Mouse (Mus musculus): Measurements from ENCODE around the gene Smtnl2. TPM values are rescaled to one million over a fixed set of nuclear protein-coding genes. Genes with fewer than 3 reads are reported as not detected.
"Not testable (repeated sequence)": the region's sequence is repeated elsewhere in the genome, so short reads cannot be mapped to it uniquely, and the experiment has no call there.

The Smtnl2 gene
- 5.3 and 6.7 TPM in 2 replicates for polyA plus RNA-seq (2012; rRNA removed)

- DNase-seq (ENCODE audit: low spot score), result peak; percentile 71
These were observed at the start of gene Smtnl2 for GRCm38 (mm10) chr11:72411093-72411921. Gene Smtnl2, minus strand, starts transcription at chr11:72411713.

GRCm38 (mm10) chr11:72458502-72458901, 47.0 kb upstream of the Smtnl2 start:
- DNase-seq (ENCODE audit: low spot score), result no peak

- no peak for DNase-seq (ENCODE audit: low spot score)
These were observed 46.5 kb upstream of the Smtnl2 start for GRCm38 (mm10) chr11:72457995-72458496.

- no peak for DNase-seq (ENCODE audit: low spot score)
These were observed 44.2 kb upstream of the Smtnl2 start for GRCm38 (mm10) chr11:72455694-72456093.

GRCm38 (mm10) chr11:72453105-72453953, 41.8 kb upstream of the Smtnl2 start:
- no peak for DNase-seq (ENCODE audit: low spot score)

- DNase-seq (ENCODE audit: low spot score), result no peak
These were observed 40.7 kb upstream of the Smtnl2 start for GRCm38 (mm10) chr11:72452140-72452665.

- DNase-seq (ENCODE audit: low spot score), result no peak
These were observed 36.0 kb upstream of the Smtnl2 start for GRCm38 (mm10) chr11:72447475-72447874.

GRCm38 (mm10) chr11:72446311-72447105, 35.0 kb upstream of the Smtnl2 start:
- no peak for DNase-seq (ENCODE audit: low spot score)

- peak; percentile 92 for DNase-seq (ENCODE audit: low spot score)
These were observed 29.6 kb upstream of the Smtnl2 start, which contains the start of gene Mybbp1a for GRCm38 (mm10) chr11:72440965-72441664. Gene Mybbp1a, plus strand, starts transcription at chr11:72441355.

- not testable (repeated sequence) for DNase-seq (ENCODE audit: low spot score)
These were observed 29.1 kb upstream of the Smtnl2 start for GRCm38 (mm10) chr11:72440597-72440964.

- no peak for DNase-seq (ENCODE audit: low spot score)
These were observed 26.9 kb upstream of the Smtnl2 start for GRCm38 (mm10) chr11:72438411-72438810.

GRCm38 (mm10) chr11:72436756-72437650, 25.5 kb upstream of the Smtnl2 start:
- peak; percentile 21 for DNase-seq (ENCODE audit: low spot score)

GRCm38 (mm10) chr11:72436271-72436670, 24.8 kb upstream of the Smtnl2 start:
- peak; percentile 32 for DNase-seq (ENCODE audit: low spot score)

- DNase-seq (ENCODE audit: low spot score), result peak; percentile 22
These were observed 24.2 kb upstream of the Smtnl2 start for GRCm38 (mm10) chr11:72435694-72436045.

- peak; percentile 26 for DNase-seq (ENCODE audit: low spot score)
These were observed 23.6 kb upstream of the Smtnl2 start, which contains the start of gene Ggt6 for GRCm38 (mm10) chr11:72434963-72435693. Gene Ggt6, plus strand, starts transcription at chr11:72435526.

- DNase-seq (ENCODE audit: low spot score), result not testable (repeated sequence)
These were observed 19.0 kb upstream of the Smtnl2 start for GRCm38 (mm10) chr11:72430311-72431068.

GRCm38 (mm10) chr11:72429288-72429690, 17.8 kb upstream of the Smtnl2 start:
- peak; percentile 38 for DNase-seq (ENCODE audit: low spot score)

- DNase-seq (ENCODE audit: low spot score), result peak; percentile 45
These were observed 17.2 kb upstream of the Smtnl2 start for GRCm38 (mm10) chr11:72428694-72429093.

Data from urinary bladder, adult 2 months (tissue).